Mouse (Mus musculus) ES-Bruce4 (cell line): ENCODE data around the gene Cyp4f14.

Experiments
- EP300 ChIP-seq: IDR thresholded peaks from 2 replicates; pipeline ENCODE4 v1.6.1; 2011; ENCODE audit warnings: low read depth, low read length; ENCODE audit not compliant: insufficient read depth
- POLR2A ChIP-seq: IDR thresholded peaks from one replicate; pipeline ENCODE4 v1.8.1; 2011; ENCODE audit warnings: low read length; ENCODE audit not compliant: insufficient read depth

DNA sequence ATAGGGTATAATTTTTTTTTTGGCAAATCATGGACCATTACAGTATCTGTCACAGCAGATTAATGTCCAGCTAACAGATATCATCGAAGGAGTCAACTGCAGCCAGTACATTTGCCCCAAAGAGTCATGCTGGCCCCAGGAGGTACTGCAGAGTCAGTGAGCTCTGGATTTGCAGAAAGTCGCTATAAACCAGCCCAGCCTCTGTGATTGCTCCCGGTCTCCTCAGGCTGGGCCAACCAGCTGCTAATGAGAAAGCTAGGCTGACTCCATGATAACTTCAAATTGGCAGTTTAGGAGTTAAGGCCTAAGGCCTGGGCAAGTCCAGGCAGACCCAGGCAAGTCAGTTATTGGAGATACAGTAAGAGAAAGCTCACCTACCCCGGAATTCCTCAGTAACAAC lies 45.1 kb downstream of the Cyp4f14 start:
- TF ChIP-seq EP300 (no peak), POLR2A (no peak)
